Mouse (Mus musculus) MEL (cell line): ENCODE data around the gene Ppp1r8. TPM values are rescaled to one million over a fixed set of nuclear protein-coding genes. Genes with fewer than 3 reads are reported as not detected.
A peak's percentile ranks its signal among the peaks of the same experiment; 100 is the strongest.

ENCODE experiments used
- DNase-seq: peaks from one replicate; pipeline ENCODE4 v3.0.0; 2011; ENCODE audit warnings: low read depth, low spot score
- H3K27ac ChIP-seq: 2 replicates; pipeline ENCODE4 v1.5.1; 2012; ENCODE audit warnings: low read depth, mild to moderate bottlenecking, control low read depth, low read length, moderate library complexity; ENCODE audit not compliant: control insufficient read depth
- H3K27me3 ChIP-seq, 2 experiments: fragments of 150-350 bp in 1 of 2; sonication (generic) in 1 of 2; 2 replicates each; pipeline ENCODE4 v1.6.1; 2012; ENCODE audit warnings: low read length in 2 of 2, mild to moderate bottlenecking in 2 of 2, improper control_type of control experiment in 1 of 2, moderate library complexity in 1 of 2; ENCODE audit not compliant: insufficient read depth in 2 of 2, control insufficient read depth in 1 of 2
- H3K36me3 ChIP-seq, 2 experiments: 2 replicates each; pipeline ENCODE4 v1.6.1; 2012 to 2014; ENCODE audit warnings: low read length in 2 of 2, improper control_type of control experiment in 1 of 2, inconsistent platforms in 1 of 2, mild to moderate bottlenecking in 1 of 2; ENCODE audit not compliant: insufficient read depth in 2 of 2, control insufficient read depth in 1 of 2
- H3K4me1 ChIP-seq, 2 experiments: fragments of 150-350 bp in 1 of 2; sonication (generic) in 1 of 2; 2 replicates each; pipeline ENCODE4 v1.6.1; 2012; ENCODE audit warnings: low read length in 2 of 2, improper control_type of control experiment in 1 of 2, mild to moderate bottlenecking in 1 of 2; ENCODE audit not compliant: insufficient read depth in 2 of 2, control insufficient read depth in 1 of 2
- H3K4me3 ChIP-seq, 2 experiments: fragments of 150-350 bp in 1 of 2; sonication (generic) in 1 of 2; 2 replicates each; pipeline ENCODE4 v1.5.1; 2012; ENCODE audit warnings: low read depth in 2 of 2, low read length in 2 of 2, mild to moderate bottlenecking in 2 of 2, moderate library complexity in 2 of 2, control low read depth in 1 of 2, improper control_type of control experiment in 1 of 2; ENCODE audit not compliant: control insufficient read depth in 1 of 2, insufficient read depth in 1 of 2
- H3K79me2 ChIP-seq: 2 replicates; pipeline ENCODE4 v1.6.1; 2012; ENCODE audit warnings: mild to moderate bottlenecking, low read length, moderate library complexity; ENCODE audit not compliant: control insufficient read depth, poor library complexity, insufficient read depth
- H3K9ac ChIP-seq: 2 replicates; pipeline ENCODE4 v1.6.1; 2012; ENCODE audit warnings: low read depth, mild to moderate bottlenecking, control low read depth, low read length, moderate library complexity; ENCODE audit not compliant: control insufficient read depth, poor library complexity, severe bottlenecking
- H3K9me3 ChIP-seq: fragments of 150-350 bp; sonication (generic); replicated peaks from 2 replicates; pipeline ENCODE4 v1.6.1; 2012; ENCODE audit warnings: mild to moderate bottlenecking, low read length, improper control_type of control experiment, moderate library complexity; ENCODE audit not compliant: insufficient read depth
- BHLHE40 ChIP-seq: IDR thresholded peaks from 2 replicates; pipeline ENCODE4 v1.6.1; 2012; ENCODE audit warnings: low read depth, mild to moderate bottlenecking, inconsistent platforms, low read length, improper control_type of control experiment, borderline replicate concordance
- CHD1 ChIP-seq: IDR thresholded peaks from 2 replicates; pipeline ENCODE4 v1.6.1; 2012; ENCODE audit warnings: low read depth, mild to moderate bottlenecking, inconsistent platforms, low read length, improper control_type of control experiment
- CHD2 ChIP-seq: IDR thresholded peaks from 2 replicates; pipeline ENCODE4 v1.6.1; 2011; ENCODE audit warnings: low read length, improper control_type of control experiment
- CTCF ChIP-seq, 3 experiments: IDR thresholded peaks in 2 of 3; conservative IDR thresholded peaks in 1 of 3; 2 replicates each; pipeline ENCODE4 v1.5.1; 2011 to 2012; ENCODE audit warnings: low read length in 3 of 3, low read depth in 2 of 3, mild to moderate bottlenecking in 2 of 3, improper control_type of control experiment in 1 of 3, inconsistent platforms in 1 of 3, mixed read lengths in 1 of 3, moderate library complexity in 1 of 3; ENCODE audit not compliant: control insufficient read depth in 1 of 3, insufficient read depth in 1 of 3, poor library complexity in 1 of 3, severe bottlenecking in 1 of 3
- E2F4 ChIP-seq: IDR thresholded peaks from 2 replicates; pipeline ENCODE4 v1.6.1; 2011; ENCODE audit warnings: low read depth, low read length, improper control_type of control experiment, borderline replicate concordance
- ELF1 ChIP-seq: IDR thresholded peaks from 2 replicates; pipeline ENCODE4 v1.6.1; 2014; ENCODE audit warnings: low read depth, mild to moderate bottlenecking, inconsistent platforms, low read length, improper control_type of control experiment, moderate library complexity
- EP300 ChIP-seq, 2 experiments: IDR thresholded peaks; 2 replicates each; pipeline ENCODE4 v1.6.1; 2011; ENCODE audit warnings: improper control_type of control experiment in 2 of 2, low read length in 2 of 2, low read depth in 1 of 2, mild to moderate bottlenecking in 1 of 2
- ETS1 ChIP-seq: IDR thresholded peaks from 2 replicates; pipeline ENCODE4 v1.6.1; 2012; ENCODE audit warnings: low read depth, mild to moderate bottlenecking, inconsistent platforms, low read length, improper control_type of control experiment, moderate library complexity
- GABPA ChIP-seq: IDR thresholded peaks from 2 replicates; pipeline ENCODE4 v1.6.1; 2012; ENCODE audit warnings: low read depth, mild to moderate bottlenecking, inconsistent platforms, low read length, improper control_type of control experiment, moderate library complexity
- GATA1 ChIP-seq: IDR thresholded peaks from 2 replicates; pipeline ENCODE4 v1.6.1; 2011; ENCODE audit warnings: low read depth, low read length, improper control_type of control experiment
- HCFC1 ChIP-seq: IDR thresholded peaks from 2 replicates; pipeline ENCODE4 v1.6.1; 2012; ENCODE audit warnings: low read depth, mild to moderate bottlenecking, inconsistent platforms, low read length, improper control_type of control experiment, moderate library complexity
- JUND ChIP-seq: IDR thresholded peaks from 2 replicates; pipeline ENCODE4 v1.6.1; 2011; ENCODE audit warnings: low read depth, mild to moderate bottlenecking, improper control_type of control experiment, low read length
- KAT2A ChIP-seq: conservative IDR thresholded peaks from 2 replicates; pipeline ENCODE4 v1.6.1; 2012; ENCODE audit warnings: low read depth, low read length, improper control_type of control experiment, inconsistent platforms
- MAFK ChIP-seq: IDR thresholded peaks from 2 replicates; pipeline ENCODE4 v1.6.1; 2011; ENCODE audit warnings: low read depth, mild to moderate bottlenecking, low read length, improper control_type of control experiment, borderline replicate concordance
- MAX ChIP-seq: IDR thresholded peaks from 2 replicates; pipeline ENCODE4 v1.6.1; 2011; ENCODE audit warnings: low read length, improper control_type of control experiment
- MAZ ChIP-seq: IDR thresholded peaks from 2 replicates; pipeline ENCODE4 v1.6.1; 2012; ENCODE audit warnings: low read depth, mild to moderate bottlenecking, inconsistent platforms, low read length, improper control_type of control experiment
- MEF2A ChIP-seq: IDR thresholded peaks from 2 replicates; pipeline ENCODE4 v1.6.1; 2014; ENCODE audit warnings: low read depth, mild to moderate bottlenecking, inconsistent platforms, low read length, improper control_type of control experiment; ENCODE audit not compliant: poor library complexity, insufficient replicate concordance, severe bottlenecking; ENCODE audit errors: extremely low read depth
- MXI1 ChIP-seq: IDR thresholded peaks from 2 replicates; pipeline ENCODE4 v1.6.1; 2011; ENCODE audit warnings: mild to moderate bottlenecking, low read depth, low read length, improper control_type of control experiment
- MYB ChIP-seq: IDR thresholded peaks from 2 replicates; pipeline ENCODE4 v1.6.1; 2011; ENCODE audit warnings: mild to moderate bottlenecking, low read depth, low read length, improper control_type of control experiment
- NELFE ChIP-seq: IDR thresholded peaks from 2 replicates; pipeline ENCODE4 v1.6.1; 2011; ENCODE audit warnings: low read depth, low read length, improper control_type of control experiment
- NRF1 ChIP-seq: IDR thresholded peaks from 2 replicates; pipeline ENCODE4 v1.6.1; 2014; ENCODE audit warnings: low read depth, mild to moderate bottlenecking, inconsistent platforms, low read length, improper control_type of control experiment, moderate library complexity; ENCODE audit not compliant: poor library complexity, insufficient read depth, severe bottlenecking
- POLR2A ChIP-seq, 2 experiments: IDR thresholded peaks; 2 replicates each; pipeline ENCODE4 v1.6.1; 2011 to 2012; ENCODE audit warnings: low read length in 2 of 2, mild to moderate bottlenecking in 2 of 2, control low read depth in 1 of 2, improper control_type of control experiment in 1 of 2, low read depth in 1 of 2, moderate library complexity in 1 of 2; ENCODE audit not compliant: control insufficient read depth in 1 of 2, insufficient read depth in 1 of 2, poor library complexity in 1 of 2
- POLR2AphosphoS2 ChIP-seq: IDR thresholded peaks from 2 replicates; pipeline ENCODE4 v1.6.1; 2011; ENCODE audit warnings: low read length, improper control_type of control experiment
- POLR2AphosphoS5 ChIP-seq: IDR thresholded peaks from 2 replicates; pipeline ENCODE4 v1.6.1; 2012; ENCODE audit warnings: low read depth, borderline replicate concordance, mild to moderate bottlenecking, inconsistent platforms, low read length, moderate library complexity, mixed read lengths
- RCOR1 ChIP-seq: IDR thresholded peaks from 2 replicates; pipeline ENCODE4 v1.6.1; 2012; ENCODE audit warnings: low read depth, mild to moderate bottlenecking, inconsistent platforms, low read length, improper control_type of control experiment
- SIN3A ChIP-seq: IDR thresholded peaks from 2 replicates; pipeline ENCODE4 v1.6.1; 2012; ENCODE audit warnings: low read length, improper control_type of control experiment, inconsistent platforms
- SMC3 ChIP-seq: IDR thresholded peaks from 2 replicates; pipeline ENCODE4 v1.6.1; 2011; ENCODE audit warnings: low read depth, low read length, improper control_type of control experiment
- TAL1 ChIP-seq: IDR thresholded peaks from 2 replicates; pipeline ENCODE4 v1.6.1; 2012; ENCODE audit warnings: mild to moderate bottlenecking, inconsistent platforms, low read length, moderate library complexity, mixed read lengths
- TBP ChIP-seq: IDR thresholded peaks from 2 replicates; pipeline ENCODE4 v1.8.0; 2011; ENCODE audit warnings: low read depth, low read length, improper control_type of control experiment
- TCF12 ChIP-seq: IDR thresholded peaks from 2 replicates; pipeline ENCODE4 v1.6.1; 2014; ENCODE audit warnings: low read depth, mild to moderate bottlenecking, inconsistent platforms, low read length, improper control_type of control experiment, moderate library complexity
- UBTF ChIP-seq: IDR thresholded peaks from 2 replicates; pipeline ENCODE4 v1.6.1; 2012; ENCODE audit warnings: low read depth, mild to moderate bottlenecking, inconsistent platforms, low read length, improper control_type of control experiment, moderate library complexity, borderline replicate concordance; ENCODE audit not compliant: insufficient read depth
- USF1 ChIP-seq: IDR thresholded peaks from 2 replicates; pipeline ENCODE4 v1.6.1; 2014; ENCODE audit warnings: low read depth, mild to moderate bottlenecking, inconsistent platforms, low read length, improper control_type of control experiment, moderate library complexity
- USF2 ChIP-seq, 2 experiments: IDR thresholded peaks; 2 replicates each; pipeline ENCODE4 v1.6.1; 2011 to 2012; ENCODE audit warnings: improper control_type of control experiment in 2 of 2, low read length in 2 of 2, borderline replicate concordance in 1 of 2, inconsistent platforms in 1 of 2, low read depth in 1 of 2, mild to moderate bottlenecking in 1 of 2; ENCODE audit not compliant: insufficient read depth in 1 of 2
- ZC3H11A ChIP-seq: IDR thresholded peaks from 2 replicates; pipeline ENCODE4 v1.6.1; 2012; ENCODE audit warnings: low read depth, mild to moderate bottlenecking, inconsistent platforms, low read length, improper control_type of control experiment
- ZKSCAN1 ChIP-seq: IDR thresholded peaks from 2 replicates; pipeline ENCODE4 v1.6.1; 2012; ENCODE audit warnings: low read depth, mild to moderate bottlenecking, inconsistent platforms, low read length, improper control_type of control experiment, moderate library complexity
- ZMIZ1 ChIP-seq: IDR thresholded peaks from 2 replicates; pipeline ENCODE4 v1.6.1; 2012; ENCODE audit warnings: low read depth, mild to moderate bottlenecking, inconsistent platforms, low read length, improper control_type of control experiment, moderate library complexity
- ZNF384 ChIP-seq: IDR thresholded peaks from 2 replicates; pipeline ENCODE4 v1.6.1; 2012; ENCODE audit warnings: low read depth, mild to moderate bottlenecking, inconsistent platforms, low read length, improper control_type of control experiment
- polyA plus RNA-seq, 2 experiments: library from polyadenylated mRNA; stranded (reverse) in 1 of 2; unstranded in 1 of 2; fragments of >175 nt in 1 of 2; fragments of >200 nt in 1 of 2; gene quantifications; 2 replicates each; pipeline versions ENCODE4 v1.2.1 to v1.2.4; 2012; ENCODE audit warnings: low replicate concordance in 2 of 2, low read depth in 1 of 2; ENCODE audit not compliant: insufficient read length in 2 of 2, insufficient read depth in 1 of 2, missing spikeins in 1 of 2
- total RNA-seq: library from RNA; depleted of rRNA; stranded (reverse); fragments of 300-350 nt; gene quantifications from 2 replicates; pipeline ENCODE4 v1.2.3, GENCODE M21; 2012

Ppp1r8 gene
- total and polyA plus RNA-seq, 3 experiments: 83.6 to 103 TPM; not detected in 1

DNA sequence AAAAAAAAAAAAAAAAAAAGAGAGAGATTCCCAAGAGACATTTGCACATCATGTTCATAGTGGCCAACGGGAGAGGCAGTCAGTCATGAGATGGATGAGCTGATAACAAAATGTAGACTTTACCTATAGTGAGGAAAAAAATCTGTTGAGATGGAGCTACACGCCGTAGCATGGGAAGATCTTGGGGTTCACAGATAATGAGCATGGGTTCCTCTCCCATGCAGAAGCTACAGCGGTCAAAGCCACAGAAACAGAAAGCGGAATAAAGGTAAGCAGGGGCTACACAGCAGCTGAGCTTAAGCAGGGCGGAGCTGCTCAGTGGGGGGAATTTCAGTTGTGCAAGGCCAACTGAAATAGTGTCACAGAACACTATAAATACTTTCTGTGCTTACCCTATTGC lies 38.6 kb downstream of the Ppp1r8 start:
- Histone ChIP-seq H3K4me1 (peaks cover 24 to 37% of the 10 kb centered on the region in 2 experiments), H3K4me3 (peak overlapping the region; percentile 15 to 42), H3K36me3 (peaks cover 0 to 40% of the 10 kb centered on the region in 2 experiments; a peak in 2 of 4 replicates), H3K27ac (peak overlapping the region; percentile 98), H3K9ac (peak overlapping the region; percentile 38; the same call in 1 of the 2 replicates), H3K9me3 (no peaks in the 10 kb centered on the region), H3K27me3 (no peaks in the 10 kb centered on the region), H3K79me2 (no peaks in the 10 kb centered on the region; the same call in 1 of the 2 replicates)
- DNase-seq: peak; percentile 89
- no peak for TF ChIP-seq ELF1
- TF ChIP-seq MAX: peak; percentile 71
- TF ChIP-seq E2F4: no peak
- TF ChIP-seq ZKSCAN1: peak; percentile 44; the same call in 1 of the 2 replicates
- 0 out of 2 replicates have a peak, but pooled peaks have one; percentile 39 for TF ChIP-seq ZMIZ1
- TF ChIP-seq MYB: peak; percentile 80
- no peak for TF ChIP-seq CHD2
- no peak for TF ChIP-seq USF1
- TF ChIP-seq SMC3: no peak
- TF ChIP-seq ZC3H11A: no peak
- TF ChIP-seq GATA1: peak; percentile 65
- TF ChIP-seq MXI1: peak; percentile 72
- peak; percentile 77 to 78 for TF ChIP-seq EP300 (IDR thresholded peaks at IDR 0.05; ENCODE audit: low read depth in 1 of 2, low read length in 2 of 2)
- TF ChIP-seq GABPA: no peak
- no peak for TF ChIP-seq MEF2A
- no peak for TF ChIP-seq NRF1
- TF ChIP-seq TCF12: peak; percentile 67
- peak; percentile 10; the same call in 1 of the 2 replicates for TF ChIP-seq BHLHE40
- no peak for TF ChIP-seq USF2 (IDR thresholded peaks at IDR 0.05; ENCODE audit: borderline replicate concordance in 1 of 2, insufficient read depth in 1 of 2, low read depth in 1 of 2, low read length in 2 of 2)
- TF ChIP-seq NELFE: no peak
- peak; percentile 58 for TF ChIP-seq SIN3A
- no peak for TF ChIP-seq POLR2AphosphoS2
- peak; percentile 87 for TF ChIP-seq ETS1
- no peak for TF ChIP-seq CTCF (IDR thresholded peaks at IDR 0.05 in 2 of 3, conservative IDR thresholded peaks at IDR 0.05 in 1 of 3; ENCODE audit: control insufficient read depth in 1 of 3, insufficient read depth in 1 of 3, low read depth in 2 of 3, low read length in 3 of 3, poor library complexity in 1 of 3, severe bottlenecking in 1 of 3)
- TF ChIP-seq JUND: no peak
- peak; percentile 52 for TF ChIP-seq TAL1
- 0 out of 2 replicates have a peak, but pooled peaks have one; percentile 2 for TF ChIP-seq TBP
- no peak for TF ChIP-seq UBTF
- no peak for TF ChIP-seq MAFK
- TF ChIP-seq MAZ: 0 out of 2 replicates have a peak, but pooled peaks have one; percentile 3
- TF ChIP-seq RCOR1: peak; percentile 83
- TF ChIP-seq POLR2AphosphoS5: no peak
- TF ChIP-seq KAT2A: no peak
- TF ChIP-seq ZNF384: peak; percentile 63
- TF ChIP-seq CHD1: no peak
- no peak for TF ChIP-seq POLR2A (IDR thresholded peaks at IDR 0.05; ENCODE audit: control insufficient read depth in 1 of 2, insufficient read depth in 1 of 2, low read depth in 1 of 2, low read length in 2 of 2, poor library complexity in 1 of 2)
- TF ChIP-seq HCFC1: no peak
